Mouse (Mus musculus) MEL (cell line): ENCODE measurements around the gene Mocs1. TPM values are rescaled to one million over a fixed set of nuclear protein-coding genes. Genes with fewer than 3 reads are reported as not detected.

Experiments
- DNase-seq: peaks from one replicate; pipeline ENCODE4 v3.0.0; 2011; ENCODE audit warnings: low read depth, low spot score
- H3K27ac ChIP-seq: 2 replicates; pipeline ENCODE4 v1.5.1; 2012; ENCODE audit warnings: low read depth, mild to moderate bottlenecking, control low read depth, low read length, moderate library complexity; ENCODE audit not compliant: control insufficient read depth
- H3K27me3 ChIP-seq, 2 experiments: fragments of 150-350 bp in 1 of 2; sonication (generic) in 1 of 2; 2 replicates each; pipeline ENCODE4 v1.6.1; 2012; ENCODE audit warnings: low read length in 2 of 2, mild to moderate bottlenecking in 2 of 2, improper control_type of control experiment in 1 of 2, moderate library complexity in 1 of 2; ENCODE audit not compliant: insufficient read depth in 2 of 2, control insufficient read depth in 1 of 2
- H3K36me3 ChIP-seq, 2 experiments: 2 replicates each; pipeline ENCODE4 v1.6.1; 2012 to 2014; ENCODE audit warnings: low read length in 2 of 2, improper control_type of control experiment in 1 of 2, inconsistent platforms in 1 of 2, mild to moderate bottlenecking in 1 of 2; ENCODE audit not compliant: insufficient read depth in 2 of 2, control insufficient read depth in 1 of 2
- H3K4me1 ChIP-seq, 2 experiments: fragments of 150-350 bp in 1 of 2; sonication (generic) in 1 of 2; 2 replicates each; pipeline ENCODE4 v1.6.1; 2012; ENCODE audit warnings: low read length in 2 of 2, improper control_type of control experiment in 1 of 2, mild to moderate bottlenecking in 1 of 2; ENCODE audit not compliant: insufficient read depth in 2 of 2, control insufficient read depth in 1 of 2
- H3K4me3 ChIP-seq, 2 experiments: fragments of 150-350 bp in 1 of 2; sonication (generic) in 1 of 2; 2 replicates each; pipeline ENCODE4 v1.5.1; 2012; ENCODE audit warnings: low read depth in 2 of 2, low read length in 2 of 2, mild to moderate bottlenecking in 2 of 2, moderate library complexity in 2 of 2, control low read depth in 1 of 2, improper control_type of control experiment in 1 of 2; ENCODE audit not compliant: control insufficient read depth in 1 of 2, insufficient read depth in 1 of 2
- H3K79me2 ChIP-seq: 2 replicates; pipeline ENCODE4 v1.6.1; 2012; ENCODE audit warnings: mild to moderate bottlenecking, low read length, moderate library complexity; ENCODE audit not compliant: control insufficient read depth, poor library complexity, insufficient read depth
- H3K9ac ChIP-seq: 2 replicates; pipeline ENCODE4 v1.6.1; 2012; ENCODE audit warnings: low read depth, mild to moderate bottlenecking, control low read depth, low read length, moderate library complexity; ENCODE audit not compliant: control insufficient read depth, poor library complexity, severe bottlenecking
- H3K9me3 ChIP-seq: fragments of 150-350 bp; sonication (generic); replicated peaks from 2 replicates; pipeline ENCODE4 v1.6.1; 2012; ENCODE audit warnings: mild to moderate bottlenecking, low read length, improper control_type of control experiment, moderate library complexity; ENCODE audit not compliant: insufficient read depth
- BHLHE40 ChIP-seq: IDR thresholded peaks from 2 replicates; pipeline ENCODE4 v1.6.1; 2012; ENCODE audit warnings: low read depth, mild to moderate bottlenecking, inconsistent platforms, low read length, improper control_type of control experiment, borderline replicate concordance
- CHD1 ChIP-seq: IDR thresholded peaks from 2 replicates; pipeline ENCODE4 v1.6.1; 2012; ENCODE audit warnings: low read depth, mild to moderate bottlenecking, inconsistent platforms, low read length, improper control_type of control experiment
- CHD2 ChIP-seq: IDR thresholded peaks from 2 replicates; pipeline ENCODE4 v1.6.1; 2011; ENCODE audit warnings: low read length, improper control_type of control experiment
- CTCF ChIP-seq, 3 experiments: IDR thresholded peaks in 2 of 3; conservative IDR thresholded peaks in 1 of 3; 2 replicates each; pipeline ENCODE4 v1.5.1; 2011 to 2012; ENCODE audit warnings: low read length in 3 of 3, low read depth in 2 of 3, mild to moderate bottlenecking in 2 of 3, improper control_type of control experiment in 1 of 3, inconsistent platforms in 1 of 3, mixed read lengths in 1 of 3, moderate library complexity in 1 of 3; ENCODE audit not compliant: control insufficient read depth in 1 of 3, insufficient read depth in 1 of 3, poor library complexity in 1 of 3, severe bottlenecking in 1 of 3
- E2F4 ChIP-seq: IDR thresholded peaks from 2 replicates; pipeline ENCODE4 v1.6.1; 2011; ENCODE audit warnings: low read depth, low read length, improper control_type of control experiment, borderline replicate concordance
- ELF1 ChIP-seq: IDR thresholded peaks from 2 replicates; pipeline ENCODE4 v1.6.1; 2014; ENCODE audit warnings: low read depth, mild to moderate bottlenecking, inconsistent platforms, low read length, improper control_type of control experiment, moderate library complexity
- ETS1 ChIP-seq: IDR thresholded peaks from 2 replicates; pipeline ENCODE4 v1.6.1; 2012; ENCODE audit warnings: low read depth, mild to moderate bottlenecking, inconsistent platforms, low read length, improper control_type of control experiment, moderate library complexity
- GABPA ChIP-seq: IDR thresholded peaks from 2 replicates; pipeline ENCODE4 v1.6.1; 2012; ENCODE audit warnings: low read depth, mild to moderate bottlenecking, inconsistent platforms, low read length, improper control_type of control experiment, moderate library complexity
- GATA1 ChIP-seq: IDR thresholded peaks from 2 replicates; pipeline ENCODE4 v1.6.1; 2011; ENCODE audit warnings: low read depth, low read length, improper control_type of control experiment
- HCFC1 ChIP-seq: IDR thresholded peaks from 2 replicates; pipeline ENCODE4 v1.6.1; 2012; ENCODE audit warnings: low read depth, mild to moderate bottlenecking, inconsistent platforms, low read length, improper control_type of control experiment, moderate library complexity
- JUND ChIP-seq: IDR thresholded peaks from 2 replicates; pipeline ENCODE4 v1.6.1; 2011; ENCODE audit warnings: low read depth, mild to moderate bottlenecking, improper control_type of control experiment, low read length
- KAT2A ChIP-seq: conservative IDR thresholded peaks from 2 replicates; pipeline ENCODE4 v1.6.1; 2012; ENCODE audit warnings: low read depth, low read length, improper control_type of control experiment, inconsistent platforms
- MAFK ChIP-seq: IDR thresholded peaks from 2 replicates; pipeline ENCODE4 v1.6.1; 2011; ENCODE audit warnings: low read depth, mild to moderate bottlenecking, low read length, improper control_type of control experiment, borderline replicate concordance
- MAX ChIP-seq: IDR thresholded peaks from 2 replicates; pipeline ENCODE4 v1.6.1; 2011; ENCODE audit warnings: low read length, improper control_type of control experiment
- MAZ ChIP-seq: IDR thresholded peaks from 2 replicates; pipeline ENCODE4 v1.6.1; 2012; ENCODE audit warnings: low read depth, mild to moderate bottlenecking, inconsistent platforms, low read length, improper control_type of control experiment
- MEF2A ChIP-seq: IDR thresholded peaks from 2 replicates; pipeline ENCODE4 v1.6.1; 2014; ENCODE audit warnings: low read depth, mild to moderate bottlenecking, inconsistent platforms, low read length, improper control_type of control experiment; ENCODE audit not compliant: poor library complexity, insufficient replicate concordance, severe bottlenecking; ENCODE audit errors: extremely low read depth
- MXI1 ChIP-seq: IDR thresholded peaks from 2 replicates; pipeline ENCODE4 v1.6.1; 2011; ENCODE audit warnings: mild to moderate bottlenecking, low read depth, low read length, improper control_type of control experiment
- MYB ChIP-seq: IDR thresholded peaks from 2 replicates; pipeline ENCODE4 v1.6.1; 2011; ENCODE audit warnings: mild to moderate bottlenecking, low read depth, low read length, improper control_type of control experiment
- MYC ChIP-seq: IDR thresholded peaks from 2 replicates; pipeline ENCODE4 v1.6.1; 2011; ENCODE audit warnings: low read depth, mild to moderate bottlenecking, low read length, improper control_type of control experiment, moderate library complexity
- NELFE ChIP-seq: IDR thresholded peaks from 2 replicates; pipeline ENCODE4 v1.6.1; 2011; ENCODE audit warnings: low read depth, low read length, improper control_type of control experiment
- NRF1 ChIP-seq: IDR thresholded peaks from 2 replicates; pipeline ENCODE4 v1.6.1; 2014; ENCODE audit warnings: low read depth, mild to moderate bottlenecking, inconsistent platforms, low read length, improper control_type of control experiment, moderate library complexity; ENCODE audit not compliant: poor library complexity, insufficient read depth, severe bottlenecking
- POLR2A ChIP-seq, 2 experiments: IDR thresholded peaks; 2 replicates each; pipeline ENCODE4 v1.6.1; 2011 to 2012; ENCODE audit warnings: low read length in 2 of 2, mild to moderate bottlenecking in 2 of 2, control low read depth in 1 of 2, improper control_type of control experiment in 1 of 2, low read depth in 1 of 2, moderate library complexity in 1 of 2; ENCODE audit not compliant: control insufficient read depth in 1 of 2, insufficient read depth in 1 of 2, poor library complexity in 1 of 2
- POLR2AphosphoS2 ChIP-seq: IDR thresholded peaks from 2 replicates; pipeline ENCODE4 v1.6.1; 2011; ENCODE audit warnings: low read length, improper control_type of control experiment
- POLR2AphosphoS5 ChIP-seq: IDR thresholded peaks from 2 replicates; pipeline ENCODE4 v1.6.1; 2012; ENCODE audit warnings: low read depth, borderline replicate concordance, mild to moderate bottlenecking, inconsistent platforms, low read length, moderate library complexity, mixed read lengths
- RCOR1 ChIP-seq: IDR thresholded peaks from 2 replicates; pipeline ENCODE4 v1.6.1; 2012; ENCODE audit warnings: low read depth, mild to moderate bottlenecking, inconsistent platforms, low read length, improper control_type of control experiment
- SIN3A ChIP-seq: IDR thresholded peaks from 2 replicates; pipeline ENCODE4 v1.6.1; 2012; ENCODE audit warnings: low read length, improper control_type of control experiment, inconsistent platforms
- SMC3 ChIP-seq: IDR thresholded peaks from 2 replicates; pipeline ENCODE4 v1.6.1; 2011; ENCODE audit warnings: low read depth, low read length, improper control_type of control experiment
- TAL1 ChIP-seq: IDR thresholded peaks from 2 replicates; pipeline ENCODE4 v1.6.1; 2012; ENCODE audit warnings: mild to moderate bottlenecking, inconsistent platforms, low read length, moderate library complexity, mixed read lengths
- TBP ChIP-seq: IDR thresholded peaks from 2 replicates; pipeline ENCODE4 v1.8.0; 2011; ENCODE audit warnings: low read depth, low read length, improper control_type of control experiment
- TCF12 ChIP-seq: IDR thresholded peaks from 2 replicates; pipeline ENCODE4 v1.6.1; 2014; ENCODE audit warnings: low read depth, mild to moderate bottlenecking, inconsistent platforms, low read length, improper control_type of control experiment, moderate library complexity
- UBTF ChIP-seq: IDR thresholded peaks from 2 replicates; pipeline ENCODE4 v1.6.1; 2012; ENCODE audit warnings: low read depth, mild to moderate bottlenecking, inconsistent platforms, low read length, improper control_type of control experiment, moderate library complexity, borderline replicate concordance; ENCODE audit not compliant: insufficient read depth
- USF1 ChIP-seq: IDR thresholded peaks from 2 replicates; pipeline ENCODE4 v1.6.1; 2014; ENCODE audit warnings: low read depth, mild to moderate bottlenecking, inconsistent platforms, low read length, improper control_type of control experiment, moderate library complexity
- USF2 ChIP-seq, 2 experiments: IDR thresholded peaks; 2 replicates each; pipeline ENCODE4 v1.6.1; 2011 to 2012; ENCODE audit warnings: improper control_type of control experiment in 2 of 2, low read length in 2 of 2, borderline replicate concordance in 1 of 2, inconsistent platforms in 1 of 2, low read depth in 1 of 2, mild to moderate bottlenecking in 1 of 2; ENCODE audit not compliant: insufficient read depth in 1 of 2
- ZC3H11A ChIP-seq: IDR thresholded peaks from 2 replicates; pipeline ENCODE4 v1.6.1; 2012; ENCODE audit warnings: low read depth, mild to moderate bottlenecking, inconsistent platforms, low read length, improper control_type of control experiment
- ZKSCAN1 ChIP-seq: IDR thresholded peaks from 2 replicates; pipeline ENCODE4 v1.6.1; 2012; ENCODE audit warnings: low read depth, mild to moderate bottlenecking, inconsistent platforms, low read length, improper control_type of control experiment, moderate library complexity
- ZMIZ1 ChIP-seq: IDR thresholded peaks from 2 replicates; pipeline ENCODE4 v1.6.1; 2012; ENCODE audit warnings: low read depth, mild to moderate bottlenecking, inconsistent platforms, low read length, improper control_type of control experiment, moderate library complexity
- ZNF384 ChIP-seq: IDR thresholded peaks from 2 replicates; pipeline ENCODE4 v1.6.1; 2012; ENCODE audit warnings: low read depth, mild to moderate bottlenecking, inconsistent platforms, low read length, improper control_type of control experiment
- polyA plus RNA-seq, 2 experiments: library from polyadenylated mRNA; stranded (reverse) in 1 of 2; unstranded in 1 of 2; fragments of >175 nt in 1 of 2; fragments of >200 nt in 1 of 2; gene quantifications; 2 replicates each; pipeline versions ENCODE4 v1.2.1 to v1.2.4; 2012; ENCODE audit warnings: low replicate concordance in 2 of 2, low read depth in 1 of 2; ENCODE audit not compliant: insufficient read length in 2 of 2, insufficient read depth in 1 of 2, missing spikeins in 1 of 2
- total RNA-seq: library from RNA; depleted of rRNA; stranded (reverse); fragments of 300-350 nt; gene quantifications from 2 replicates; pipeline ENCODE4 v1.2.3, GENCODE M21; 2012; rRNA removed

Gene Mocs1
- total RNA-seq (6.7 and 7.8 TPM in 2 replicates), polyA plus RNA-seq (10 to 100 TPM in 1 of 2 experiments, not detected in 1; 24.6 TPM)

DNA sequence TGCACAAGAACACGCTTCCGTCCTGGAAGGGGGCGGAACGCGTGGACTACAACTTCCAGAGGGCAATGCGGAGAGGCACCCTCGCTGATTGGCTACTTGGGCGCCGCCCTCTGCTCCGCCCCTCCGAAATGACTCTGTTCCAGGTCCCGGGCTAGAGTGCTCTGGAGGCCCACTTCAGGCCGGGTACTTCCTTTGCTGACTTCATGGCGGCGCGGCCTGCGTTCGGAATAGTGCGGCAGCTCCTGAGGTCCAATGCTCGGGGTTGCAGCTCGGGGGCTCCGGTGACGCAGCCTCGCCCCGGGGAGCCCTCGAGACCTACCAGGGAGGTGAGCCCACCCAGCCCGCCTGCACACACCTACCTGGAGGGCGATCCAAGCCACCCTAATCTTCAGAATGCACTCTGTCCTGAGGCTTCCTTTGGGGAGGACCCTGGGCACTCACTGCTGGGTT lies at the start of gene Mocs1:
TSS of gene Mocs1 (plus strand) at position 124 of the 450 bp plus-strand sequence.
- peaks cover 8 to 27% of the 10 kb centered on the region in 2 experiments; a peak in 3 of 4 replicates for H3K4me1 ChIP-seq
- peaks cover 0 to 12% of the 10 kb centered on the region in 2 experiments; a peak in 2 of 4 replicates for H3K36me3 ChIP-seq
- H3K79me2 ChIP-seq = peaks cover 5% of the 10 kb centered on the region
- H3K27ac ChIP-seq = peak within 1 kb of the TSS; percentile 87
- H3K9me3 ChIP-seq = no peaks in the 10 kb centered on the region
- no peaks in the 10 kb centered on the region for H3K27me3 ChIP-seq
- peak within 1 kb of the TSS; percentile 80 to 98 for H3K4me3 ChIP-seq
- H3K9ac ChIP-seq = peak within 1 kb of the TSS; percentile 97
- peak; percentile 97 for DNase-seq
- no peak for TF ChIP-seq GATA1
- peak; percentile 85 for TF ChIP-seq NELFE
- TF ChIP-seq E2F4 = no peak
- TF ChIP-seq TCF12 = peak; percentile 80
- TF ChIP-seq ZMIZ1 = peak; percentile 77; the same call in 1 of the 2 replicates
- peak; percentile 69 for TF ChIP-seq POLR2AphosphoS2
- TF ChIP-seq CHD1 = no peak
- TF ChIP-seq POLR2AphosphoS5 = no peak
- no peak for TF ChIP-seq ETS1
- peak; percentile 96 for TF ChIP-seq HCFC1
- no peak for TF ChIP-seq ZKSCAN1
- TF ChIP-seq MAZ = peak; percentile 41; the same call in 1 of the 2 replicates
- TF ChIP-seq USF1 = no peak
- no peak for TF ChIP-seq SMC3
- no peak for TF ChIP-seq MAFK
- TF ChIP-seq NRF1 = no peak
- peak; percentile 80 for TF ChIP-seq ELF1
- TF ChIP-seq ZC3H11A = no peak
- TF ChIP-seq TAL1 = no peak
- no peak for TF ChIP-seq MYB
- TF ChIP-seq SIN3A = peak; percentile 82
- TF ChIP-seq JUND = no peak
- no peak for TF ChIP-seq RCOR1
- TF ChIP-seq MYC = peak; percentile 54; the same call in 1 of the 2 replicates
- no peak for TF ChIP-seq CTCF (IDR thresholded peaks at IDR 0.05 in 2 of 3, conservative IDR thresholded peaks at IDR 0.05 in 1 of 3; ENCODE audit: control insufficient read depth in 1 of 3, insufficient read depth in 1 of 3, low read depth in 2 of 3, low read length in 3 of 3, poor library complexity in 1 of 3, severe bottlenecking in 1 of 3)
- no peak for TF ChIP-seq BHLHE40
- TF ChIP-seq MEF2A = no peak
- peak; percentile 92 for TF ChIP-seq MXI1
- no peak for TF ChIP-seq USF2 (IDR thresholded peaks at IDR 0.05; ENCODE audit: borderline replicate concordance in 1 of 2, insufficient read depth in 1 of 2, low read depth in 1 of 2, low read length in 2 of 2)
- TF ChIP-seq KAT2A = peak; percentile 83
- TF ChIP-seq TBP = peak; percentile 76
- TF ChIP-seq ZNF384 = no peak
- peak; percentile 81 to 87; a peak in 3 of 4 replicates for TF ChIP-seq POLR2A (IDR thresholded peaks at IDR 0.05; ENCODE audit: control insufficient read depth in 1 of 2, insufficient read depth in 1 of 2, low read depth in 1 of 2, low read length in 2 of 2, poor library complexity in 1 of 2)
- TF ChIP-seq UBTF = no peak
- TF ChIP-seq GABPA = no peak
- peak; percentile 81 for TF ChIP-seq MAX
- TF ChIP-seq CHD2 = no peak
